Mouse (Mus musculus) lung, postnatal 0 days (tissue): ENCODE measurements at regions not wholly inside any gene's neighbourhood (a gene's known extent, or its start where the extent isn't known, plus 50 kb on each side); places are given as distances from the start of the nearest gene placed in this dataset.

Experiments
- CTCF ChIP-seq: IDR thresholded peaks from 2 replicates; pipeline ENCODE4 v1.5.1; 2016; ENCODE audit warnings: antibody characterized with exemption, mild to moderate bottlenecking
- EP300 ChIP-seq: IDR thresholded peaks from 2 replicates; pipeline ENCODE4 v1.6.1; 2016; ENCODE audit warnings: antibody characterized with exemption, mild to moderate bottlenecking, control low read depth

- TF ChIP-seq EP300 (no peak), CTCF (no peak)
These were observed 173.2 kb downstream of the Ndfip2 start for GRCm38 (mm10) chr14:105431584-105431983.
